Mouse (Mus musculus): Measurements from ENCODE around the gene Top1. TPM values are rescaled to one million over a fixed set of nuclear protein-coding genes. Genes with fewer than 3 reads are reported as not detected.

The Top1 gene
- polyA plus RNA-seq, 1 experiment = 18.0 TPM

DNA sequence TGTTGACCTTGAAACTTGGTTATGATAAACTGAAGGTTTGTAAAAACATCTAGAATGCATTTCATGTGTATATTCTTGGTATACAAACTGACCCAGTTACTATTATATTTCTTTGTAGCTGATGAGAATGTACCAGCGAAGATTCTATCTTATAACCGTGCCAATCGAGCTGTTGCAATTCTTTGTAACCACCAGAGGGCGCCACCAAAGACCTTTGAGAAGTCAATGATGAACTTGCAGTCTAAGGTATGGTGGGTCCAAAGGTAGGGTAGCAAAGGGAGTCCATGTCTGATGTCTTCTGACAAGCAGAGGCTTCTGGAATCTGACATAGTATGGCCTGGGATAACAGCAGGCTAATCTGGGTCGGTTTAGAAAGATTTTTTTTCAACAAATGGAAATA, 71.6 kb downstream of the Top1 start:
- TF ChIP-seq CTCF (IDR thresholded peaks at IDR 0.05; ENCODE audit: extremely low read depth, insufficient read length, insufficient replicate concordance, low read depth, low read length) (no peak), POLR2A (IDR thresholded peaks at IDR 0.05; ENCODE audit: low read depth, low read length) (no peak)
- Histone ChIP-seq H3K27ac (ENCODE audit: insufficient read depth, low read depth, low read length) (no peak overlapping the region), H3K27me3 (ENCODE audit: control insufficient read depth, insufficient read depth, low read length) (no peaks in the 10 kb centered on the region), H3K4me3 (ENCODE audit: low read depth, low read length) (no peak overlapping the region), H3K4me1 (ENCODE audit: control insufficient read depth, insufficient read depth, insufficient read length, low read length) (no peaks in the 10 kb centered on the region), H3K36me3 (ENCODE audit: control insufficient read depth, insufficient read depth, low read length) (peaks cover 76% of the 10 kb centered on the region)
- 71% methylated on average over 5 of the region's 5 CpGs for WGBS

DNA sequence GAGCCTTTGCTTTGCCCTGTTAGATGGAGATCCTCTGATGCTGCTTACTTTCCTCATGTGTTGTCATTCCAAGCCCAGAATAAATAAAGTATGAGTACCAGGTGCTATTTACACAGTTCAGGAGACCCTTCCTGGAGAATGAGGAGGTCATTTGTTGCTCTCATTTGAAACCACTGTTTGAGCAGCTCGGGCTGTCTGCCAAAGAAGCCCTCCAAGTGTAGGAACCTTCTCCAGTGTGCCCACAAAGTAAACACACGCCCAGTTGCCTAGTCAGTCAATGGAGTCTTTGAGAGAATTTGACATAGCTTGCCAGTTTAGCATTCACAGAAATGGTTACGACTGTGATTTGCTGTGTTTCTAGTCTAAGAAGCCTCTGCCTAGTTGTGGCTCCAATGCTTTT, 73.1 kb downstream of the Top1 start:
- 71% methylated on average over 3 of the region's 3 CpGs for WGBS
- Histone ChIP-seq H3K36me3 (ENCODE audit: control insufficient read depth, insufficient read depth, low read length) (peaks cover 76% of the 10 kb centered on the region), H3K27ac (ENCODE audit: insufficient read depth, low read depth, low read length) (no peak overlapping the region), H3K27me3 (ENCODE audit: control insufficient read depth, insufficient read depth, low read length) (no peaks in the 10 kb centered on the region), H3K4me1 (ENCODE audit: control insufficient read depth, insufficient read depth, insufficient read length, low read length) (no peaks in the 10 kb centered on the region), H3K4me3 (ENCODE audit: low read depth, low read length) (no peak overlapping the region)
- TF ChIP-seq POLR2A (IDR thresholded peaks at IDR 0.05; ENCODE audit: low read depth, low read length) (no peak), CTCF (IDR thresholded peaks at IDR 0.05; ENCODE audit: extremely low read depth, insufficient read length, insufficient replicate concordance, low read depth, low read length) (no peak)

DNA sequence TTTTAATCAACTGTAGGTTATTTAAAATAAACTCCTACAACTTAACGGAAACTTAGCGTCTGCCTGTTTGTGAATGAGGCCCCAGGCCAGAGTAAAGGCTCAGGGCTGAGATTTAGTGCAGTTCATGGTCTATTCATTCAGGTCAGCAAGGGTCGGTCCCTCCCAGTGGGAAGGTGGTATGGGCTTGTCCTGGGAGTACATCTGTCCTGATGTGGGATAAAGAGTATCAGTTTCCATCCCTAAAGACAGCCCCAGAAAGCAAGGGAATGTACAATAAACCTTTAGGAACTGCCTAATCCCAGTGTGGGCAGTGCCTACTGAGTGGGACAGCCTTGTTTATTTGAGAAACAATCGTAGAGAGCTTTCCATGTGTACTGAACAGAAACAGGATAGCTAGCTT, 77.0 kb downstream of the Top1 start:
- Histone ChIP-seq H3K36me3 (ENCODE audit: control insufficient read depth, insufficient read depth, low read length) (peaks cover 52% of the 10 kb centered on the region), H3K4me3 (ENCODE audit: low read depth, low read length) (no peak overlapping the region), H3K27me3 (ENCODE audit: control insufficient read depth, insufficient read depth, low read length) (no peaks in the 10 kb centered on the region), H3K27ac (ENCODE audit: insufficient read depth, low read depth, low read length) (no peak overlapping the region), H3K4me1 (ENCODE audit: control insufficient read depth, insufficient read depth, insufficient read length, low read length) (no peaks in the 10 kb centered on the region)
- TF ChIP-seq POLR2A (IDR thresholded peaks at IDR 0.05; ENCODE audit: low read depth, low read length) (no peak), CTCF (IDR thresholded peaks at IDR 0.05; ENCODE audit: extremely low read depth, insufficient read length, insufficient replicate concordance, low read depth, low read length) (no peak)
- WGBS = 81% methylated on average over 4 of the region's 4 CpGs

DNA sequence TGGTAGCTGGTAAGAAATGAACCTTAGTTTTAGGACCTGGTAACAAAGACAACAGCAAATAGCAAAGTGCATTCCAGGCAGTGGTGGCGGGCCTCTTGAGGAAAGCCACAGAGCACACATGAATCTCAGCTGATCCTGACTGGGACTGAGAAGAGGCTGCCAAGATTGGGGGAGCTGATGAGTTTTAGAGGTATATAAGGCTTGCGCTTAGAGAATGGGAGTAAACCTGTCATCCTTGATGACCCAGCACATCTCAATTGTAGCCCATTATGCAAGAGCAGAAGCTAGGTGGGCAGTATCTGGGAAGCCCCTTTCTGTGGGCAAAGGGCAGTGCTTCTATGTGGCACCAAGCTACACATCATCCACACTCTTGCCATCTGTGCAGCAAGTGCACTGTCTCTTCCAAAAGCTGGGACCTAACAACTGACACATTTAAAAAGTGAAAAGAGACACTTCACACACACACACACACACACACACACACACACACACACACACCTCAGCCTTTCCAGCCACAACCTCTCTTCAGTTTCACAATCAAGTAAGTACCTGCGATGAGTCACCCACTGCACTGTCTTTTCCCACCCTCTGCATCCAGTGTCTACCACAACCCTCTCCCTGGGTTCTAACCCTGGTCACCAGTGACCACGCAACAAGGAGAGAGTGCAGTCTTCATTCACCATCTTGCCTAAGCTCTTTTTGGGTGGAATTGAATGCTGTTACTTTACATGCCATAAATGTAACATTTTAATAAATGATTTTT, 78.1 kb downstream of the Top1 start:
- peaks cover 45% of the 10 kb centered on the region for H3K36me3 ChIP-seq (ENCODE audit: control insufficient read depth, insufficient read depth, low read length)
- H3K27me3 ChIP-seq (ENCODE audit: control insufficient read depth, insufficient read depth, low read length) = no peaks in the 10 kb centered on the region
- H3K27ac ChIP-seq (ENCODE audit: insufficient read depth, low read depth, low read length) = no peak overlapping the region
- TF ChIP-seq POLR2A (IDR thresholded peaks at IDR 0.05; ENCODE audit: low read depth, low read length) = no peak
- TF ChIP-seq CTCF (IDR thresholded peaks at IDR 0.05; ENCODE audit: extremely low read depth, insufficient read length, insufficient replicate concordance, low read depth, low read length) = no peak
- WGBS = 90% methylated on average over 4 of the region's 4 CpGs
- H3K4me3 ChIP-seq (ENCODE audit: low read depth, low read length) = no peak overlapping the region
- no peaks in the 10 kb centered on the region for H3K4me1 ChIP-seq (ENCODE audit: control insufficient read depth, insufficient read depth, insufficient read length, low read length)

DNA sequence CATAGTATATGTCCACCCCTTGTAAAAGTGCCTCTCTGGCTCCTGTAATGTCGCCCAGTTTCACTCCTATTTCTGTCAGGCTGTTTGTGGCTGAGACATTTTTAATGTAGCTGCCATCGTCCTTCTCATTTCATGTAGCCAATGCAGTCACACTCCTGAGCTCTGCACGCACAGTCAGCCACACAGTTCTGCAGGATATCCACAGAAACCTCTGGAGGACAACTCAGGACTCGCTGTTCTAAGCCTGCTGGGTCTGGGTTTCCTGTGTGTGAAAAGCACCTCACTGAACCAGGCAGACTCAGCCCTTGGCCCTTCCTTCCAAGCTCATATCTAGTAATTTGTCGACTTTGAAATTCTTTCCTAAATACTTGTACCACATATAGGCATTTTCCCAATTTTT, 78.8 kb downstream of the Top1 start:
- H3K27ac ChIP-seq (ENCODE audit: insufficient read depth, low read depth, low read length) = no peak overlapping the region
- TF ChIP-seq POLR2A (IDR thresholded peaks at IDR 0.05; ENCODE audit: low read depth, low read length) (no peak), CTCF (IDR thresholded peaks at IDR 0.05; ENCODE audit: extremely low read depth, insufficient read length, insufficient replicate concordance, low read depth, low read length) (no peak)
- no peaks in the 10 kb centered on the region for H3K4me1 ChIP-seq (ENCODE audit: control insufficient read depth, insufficient read depth, insufficient read length, low read length)
- 86% methylated on average over 5 of the region's 5 CpGs for WGBS
- H3K36me3 ChIP-seq (ENCODE audit: control insufficient read depth, insufficient read depth, low read length) = peaks cover 41% of the 10 kb centered on the region
- no peaks in the 10 kb centered on the region for H3K27me3 ChIP-seq (ENCODE audit: control insufficient read depth, insufficient read depth, low read length)
- H3K4me3 ChIP-seq (ENCODE audit: low read depth, low read length) = no peak overlapping the region

DNA sequence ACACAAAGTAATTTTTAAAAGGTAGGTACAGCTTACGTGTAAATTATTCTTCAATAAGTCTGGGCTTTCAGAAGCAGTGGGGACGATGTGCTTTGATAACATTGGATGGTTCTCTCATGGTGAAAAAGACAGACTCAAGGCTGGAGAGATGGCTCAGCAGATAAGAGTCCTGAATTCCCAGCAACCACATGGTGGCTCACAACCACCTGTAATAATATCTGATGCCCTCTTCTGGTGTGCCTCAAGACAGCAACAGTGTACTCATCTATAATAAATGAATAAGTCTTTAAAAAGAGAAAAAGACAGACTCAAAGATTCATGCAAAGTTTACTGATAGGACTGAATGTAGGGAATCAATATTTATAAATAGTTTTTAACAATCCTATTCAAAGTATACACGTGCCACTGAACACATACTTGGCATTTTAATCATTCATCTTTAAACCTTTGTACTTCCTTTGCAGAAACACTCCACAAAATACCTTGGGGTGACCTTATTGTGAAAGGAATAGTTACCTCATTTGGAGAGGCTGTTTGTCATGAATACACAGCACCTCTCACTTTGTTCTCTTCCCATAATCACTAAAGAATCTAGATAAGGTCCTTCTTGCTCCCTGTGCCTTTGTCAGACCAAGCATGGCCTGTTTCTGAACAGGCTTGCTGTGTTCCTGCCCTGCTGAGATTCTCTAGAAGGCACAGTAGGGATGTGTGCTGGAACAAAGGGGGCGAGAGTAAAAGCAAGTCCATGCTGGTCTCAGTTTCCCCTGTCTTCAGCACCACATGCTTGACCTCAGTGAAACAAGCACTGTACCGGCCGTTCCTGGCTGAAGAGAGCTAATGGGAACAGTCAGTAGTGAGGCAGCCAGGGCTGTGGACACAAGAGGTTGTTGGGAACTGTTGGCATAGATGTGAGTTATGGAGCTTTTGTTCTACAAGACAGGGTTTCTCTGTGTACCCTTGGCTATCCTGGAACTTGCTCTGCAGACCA, 80.5 kb downstream of the Top1 start:
- Histone ChIP-seq H3K27ac (ENCODE audit: insufficient read depth, low read depth, low read length) (no peak overlapping the region), H3K4me3 (ENCODE audit: low read depth, low read length) (no peak overlapping the region), H3K4me1 (ENCODE audit: control insufficient read depth, insufficient read depth, insufficient read length, low read length) (peaks cover 10% of the 10 kb centered on the region; the same call in 1 of the 2 replicates), H3K36me3 (ENCODE audit: control insufficient read depth, insufficient read depth, low read length) (peaks cover 27% of the 10 kb centered on the region), H3K27me3 (ENCODE audit: control insufficient read depth, insufficient read depth, low read length) (no peaks in the 10 kb centered on the region)
- WGBS = 78% methylated on average over 6 of the region's 6 CpGs
- TF ChIP-seq POLR2A (IDR thresholded peaks at IDR 0.05; ENCODE audit: low read depth, low read length) = no peak
- no peak for TF ChIP-seq CTCF (IDR thresholded peaks at IDR 0.05; ENCODE audit: extremely low read depth, insufficient read length, insufficient replicate concordance, low read depth, low read length)

DNA sequence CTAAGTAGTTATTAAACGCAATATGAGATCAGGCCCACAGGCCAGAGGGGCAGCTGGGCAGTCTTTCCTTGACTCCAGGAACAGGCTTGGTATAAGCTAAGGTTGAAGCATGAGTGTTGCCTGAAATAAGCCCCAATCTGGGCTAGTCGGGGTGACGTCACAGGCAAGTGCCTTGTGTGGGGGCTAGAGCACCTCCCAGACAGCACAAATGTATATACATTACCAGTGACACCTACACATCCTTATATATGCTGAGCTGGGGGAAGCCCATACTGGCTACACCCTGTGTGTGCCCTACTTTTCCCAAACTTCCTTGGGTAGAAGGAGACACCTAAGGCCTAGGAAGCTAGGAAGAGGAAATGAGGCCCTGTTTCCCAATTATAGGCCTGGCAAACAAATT, 83.3 kb downstream of the Top1 start:
- no peak for TF ChIP-seq CTCF (IDR thresholded peaks at IDR 0.05; ENCODE audit: extremely low read depth, insufficient read length, insufficient replicate concordance, low read depth, low read length)
- no peak for TF ChIP-seq POLR2A (IDR thresholded peaks at IDR 0.05; ENCODE audit: low read depth, low read length)
- no peak overlapping the region for H3K27ac ChIP-seq (ENCODE audit: insufficient read depth, low read depth, low read length)
- H3K27me3 ChIP-seq (ENCODE audit: control insufficient read depth, insufficient read depth, low read length) = no peaks in the 10 kb centered on the region
- H3K4me1 ChIP-seq (ENCODE audit: control insufficient read depth, insufficient read depth, insufficient read length, low read length) = peaks cover 10% of the 10 kb centered on the region
- 93% methylated on average over 3 of the region's 3 CpGs for WGBS
- H3K4me3 ChIP-seq (ENCODE audit: low read depth, low read length) = no peak overlapping the region
- H3K36me3 ChIP-seq (ENCODE audit: control insufficient read depth, insufficient read depth, low read length) = peaks cover 6% of the 10 kb centered on the region
